Mouse (Mus musculus) CH12.LX (cell line): ENCODE data around the gene Slc15a3. TPM values are rescaled to one million over a fixed set of nuclear protein-coding genes. Genes with fewer than 3 reads are reported as not detected.

Source experiments
- DNase-seq: peaks from one replicate; pipeline ENCODE4 v3.0.0-alpha.2; 2013; ENCODE audit errors: extremely low read depth
- H3K27ac ChIP-seq: 2 replicates; pipeline ENCODE4 v1.5.1; 2012; ENCODE audit warnings: low read depth, mild to moderate bottlenecking, control low read depth, moderate library complexity; ENCODE audit not compliant: insufficient read depth
- H3K27me3 ChIP-seq: replicated peaks from 2 replicates; pipeline ENCODE3; 2012; ENCODE audit warnings: inconsistent platforms
- H3K36me3 ChIP-seq, 2 experiments: replicated peaks in 1 of 2; 2 replicates each; pipeline versions ENCODE3 to v1.6.1; 2012; ENCODE audit warnings: inconsistent platforms in 1 of 2, low read length in 1 of 2, mild to moderate bottlenecking in 1 of 2, mixed read lengths in 1 of 2, moderate library complexity in 1 of 2; ENCODE audit not compliant: control insufficient read depth in 1 of 2, insufficient read depth in 1 of 2
- H3K4me1 ChIP-seq, 2 experiments: 2 replicates each; pipeline ENCODE4 v1.6.1; 2012; ENCODE audit warnings: inconsistent platforms in 1 of 2, moderate library complexity in 1 of 2; ENCODE audit not compliant: insufficient read depth in 2 of 2, control insufficient read depth in 1 of 2
- H3K4me2 ChIP-seq: 2 replicates; pipeline ENCODE4 v1.6.1; 2012; ENCODE audit warnings: low read depth, mild to moderate bottlenecking, control low read depth; ENCODE audit not compliant: poor library complexity, insufficient read depth, severe bottlenecking
- H3K4me3 ChIP-seq, 3 experiments: fragments of 150-350 bp in 1 of 3; sonication (generic) in 1 of 3; replicated peaks in 1 of 3; 2 replicates each; pipeline versions ENCODE3 to v1.5.1; 2011 to 2012; ENCODE audit warnings: low read depth in 2 of 3, low read length in 2 of 3, mild to moderate bottlenecking in 2 of 3, moderate library complexity in 2 of 3, control low read depth in 1 of 3, improper control_type of control experiment in 1 of 3, inconsistent platforms in 1 of 3, mixed read lengths in 1 of 3; ENCODE audit not compliant: poor library complexity in 1 of 3
- H3K79me2 ChIP-seq: replicated peaks from 2 replicates; pipeline ENCODE4 v1.6.1; 2012; ENCODE audit warnings: mild to moderate bottlenecking, moderate library complexity; ENCODE audit not compliant: control insufficient read depth, poor library complexity, insufficient read depth, severe bottlenecking; ENCODE audit errors: extremely low read depth
- H3K9ac ChIP-seq: 2 replicates; pipeline ENCODE4 v1.6.1; 2012; ENCODE audit warnings: low read depth, mild to moderate bottlenecking, control low read depth, moderate library complexity; ENCODE audit not compliant: insufficient read depth
- H3K9me3 ChIP-seq: replicated peaks from 2 replicates; pipeline ENCODE3; 2012; ENCODE audit warnings: low read length, inconsistent platforms, mixed read lengths
- BHLHE40 ChIP-seq: IDR thresholded peaks from 2 replicates; pipeline ENCODE4 v1.6.1; 2011; ENCODE audit warnings: mild to moderate bottlenecking, low read depth, low read length, improper control_type of control experiment
- CHD2 ChIP-seq: IDR thresholded peaks from 2 replicates; pipeline ENCODE4 v1.6.1; 2011; ENCODE audit warnings: low read length, improper control_type of control experiment
- CTCF ChIP-seq, 2 experiments: IDR thresholded peaks in 1 of 2; conservative IDR thresholded peaks in 1 of 2; 2 replicates each; pipeline ENCODE4 v1.5.1; 2011 to 2012; ENCODE audit warnings: low read depth in 2 of 2, low read length in 2 of 2, improper control_type of control experiment in 1 of 2, inconsistent platforms in 1 of 2, mild to moderate bottlenecking in 1 of 2, moderate library complexity in 1 of 2
- ELF1 ChIP-seq: IDR thresholded peaks from 2 replicates; pipeline ENCODE4 v1.6.1; 2014; ENCODE audit warnings: low read depth, mild to moderate bottlenecking, inconsistent platforms, low read length, improper control_type of control experiment
- EP300 ChIP-seq: IDR thresholded peaks from 2 replicates; pipeline ENCODE4 v1.6.1; 2011; ENCODE audit warnings: low read length, improper control_type of control experiment
- ETS1 ChIP-seq: conservative IDR thresholded peaks from 2 replicates; pipeline ENCODE4 v1.6.1; 2012; ENCODE audit warnings: low read depth, mild to moderate bottlenecking, inconsistent platforms, low read length, improper control_type of control experiment, moderate library complexity
- GABPA ChIP-seq: IDR thresholded peaks from 2 replicates; pipeline ENCODE4 v1.6.1; 2012; ENCODE audit warnings: low read depth, low read length, improper control_type of control experiment, inconsistent platforms; ENCODE audit not compliant: insufficient replicate concordance
- HCFC1 ChIP-seq: IDR thresholded peaks from 2 replicates; pipeline ENCODE4 v1.6.1; 2012; ENCODE audit warnings: low read depth, mild to moderate bottlenecking, inconsistent platforms, low read length, improper control_type of control experiment
- IRF4 ChIP-seq: IDR thresholded peaks from 2 replicates; pipeline ENCODE4 v1.6.1; 2014; ENCODE audit warnings: low read depth, mild to moderate bottlenecking, inconsistent platforms, low read length, improper control_type of control experiment
- JUN ChIP-seq: IDR thresholded peaks from 2 replicates; pipeline ENCODE4 v1.6.1; 2011; ENCODE audit warnings: low read depth, mild to moderate bottlenecking, low read length, improper control_type of control experiment, moderate library complexity; ENCODE audit not compliant: insufficient read depth
- JUND ChIP-seq: conservative IDR thresholded peaks from 2 replicates; pipeline ENCODE4 v1.6.1; 2011; ENCODE audit warnings: low read depth, low read length, improper control_type of control experiment
- MAX ChIP-seq: IDR thresholded peaks from 2 replicates; pipeline ENCODE4 v1.6.1; 2011; ENCODE audit warnings: low read length, improper control_type of control experiment
- MAZ ChIP-seq: IDR thresholded peaks from 2 replicates; pipeline ENCODE4 v1.6.1; 2012; ENCODE audit warnings: low read depth, mild to moderate bottlenecking, inconsistent platforms, low read length, improper control_type of control experiment, moderate library complexity
- MEF2A ChIP-seq: IDR thresholded peaks from 2 replicates; pipeline ENCODE4 v1.6.1; 2014; ENCODE audit warnings: low read depth, mild to moderate bottlenecking, inconsistent platforms, low read length, improper control_type of control experiment, borderline replicate concordance
- MXI1 ChIP-seq: IDR thresholded peaks from 2 replicates; pipeline ENCODE4 v1.6.1; 2011; ENCODE audit warnings: mild to moderate bottlenecking, low read depth, low read length, improper control_type of control experiment
- MYC ChIP-seq: IDR thresholded peaks from 2 replicates; pipeline ENCODE4 v1.6.1; 2011; ENCODE audit warnings: low read depth, mild to moderate bottlenecking, improper control_type of control experiment, low read length
- NELFE ChIP-seq: IDR thresholded peaks from 2 replicates; pipeline ENCODE4 v1.6.1; 2011; ENCODE audit warnings: low read depth, low read length, improper control_type of control experiment
- NRF1 ChIP-seq: IDR thresholded peaks from 2 replicates; pipeline ENCODE4 v1.6.1; 2014; ENCODE audit warnings: low read depth, mild to moderate bottlenecking, inconsistent platforms, low read length, improper control_type of control experiment, moderate library complexity
- POLR2A ChIP-seq: IDR thresholded peaks from 2 replicates; pipeline ENCODE4 v1.6.1; 2011; ENCODE audit warnings: low read depth, mild to moderate bottlenecking, improper control_type of control experiment, low read length
- RAD21 ChIP-seq: IDR thresholded peaks from 2 replicates; pipeline ENCODE4 v1.6.1; 2011; ENCODE audit warnings: low read depth, mild to moderate bottlenecking, low read length, improper control_type of control experiment, moderate library complexity
- RCOR1 ChIP-seq: conservative IDR thresholded peaks from 2 replicates; pipeline ENCODE4 v1.6.1; 2012; ENCODE audit warnings: low read depth, mild to moderate bottlenecking, inconsistent platforms, low read length, improper control_type of control experiment
- SIN3A ChIP-seq: IDR thresholded peaks from 2 replicates; pipeline ENCODE4 v1.6.1; 2012; ENCODE audit warnings: low read length, improper control_type of control experiment, inconsistent platforms
- SMC3 ChIP-seq: IDR thresholded peaks from 2 replicates; pipeline ENCODE4 v1.6.1; 2011; ENCODE audit warnings: low read depth, low read length, improper control_type of control experiment
- TBP ChIP-seq: conservative IDR thresholded peaks from 2 replicates; pipeline ENCODE4 v1.6.1; 2011; ENCODE audit warnings: low read depth, low read length, improper control_type of control experiment
- TCF12 ChIP-seq: IDR thresholded peaks from 2 replicates; pipeline ENCODE4 v1.6.1; 2014; ENCODE audit warnings: low read depth, mild to moderate bottlenecking, inconsistent platforms, low read length, improper control_type of control experiment
- USF2 ChIP-seq: conservative IDR thresholded peaks from 2 replicates; pipeline ENCODE4 v1.6.1; 2011; ENCODE audit warnings: low read depth, low read length, improper control_type of control experiment
- ZC3H11A ChIP-seq: IDR thresholded peaks from 2 replicates; pipeline ENCODE4 v1.6.1; 2012; ENCODE audit warnings: low read depth, mild to moderate bottlenecking, inconsistent platforms, low read length, improper control_type of control experiment
- ZKSCAN1 ChIP-seq: IDR thresholded peaks from 2 replicates; pipeline ENCODE4 v1.6.1; 2012; ENCODE audit warnings: low read depth, inconsistent platforms, low read length, improper control_type of control experiment, borderline replicate concordance
- ZMIZ1 ChIP-seq: IDR thresholded peaks from 2 replicates; pipeline ENCODE4 v1.6.1; 2012; ENCODE audit warnings: low read depth, mild to moderate bottlenecking, inconsistent platforms, low read length, improper control_type of control experiment
- dilution Hi-C: fragments of 300-500 bp; cut with MboI; formaldehyde crosslinking; loops from 2 replicates; pipeline ENCODE4 v1.14.3; 2020; ENCODE audit warnings: low sequenced_read_pairs; ENCODE audit not compliant: extremely low pct_unique_long_range_greater_than_20kb, extremely low pct_ligation_motif_present
- in situ Hi-C: fragments of 300-500 bp; cut with MboI; formaldehyde crosslinking; loops from 3 replicates; pipeline ENCODE4 v1.14.3; 2019; ENCODE audit warnings: low sequenced_read_pairs, low pct_ligation_motif_present, low pct_unique_long_range_greater_than_20kb, mixed read lengths
- polyA plus RNA-seq: library from polyadenylated mRNA; unstranded; fragments of >175 nt; gene quantifications from 2 replicates; pipeline ENCODE4 v1.2.1, GENCODE M21; 2012; ENCODE audit warnings: low read depth; ENCODE audit not compliant: insufficient read length
- total RNA-seq, 2 experiments: library from RNA; depleted of rRNA; stranded (reverse); fragments of 300-350 nt in 1 of 2; fragments of >200 nt in 1 of 2; gene quantifications; 2 replicates each; pipeline ENCODE4 v1.2.3; 2012 to 2014

Gene Slc15a3
- total and polyA plus RNA-seq, 3 experiments: 84.5 to 219 (median 94.3) TPM

DNA sequence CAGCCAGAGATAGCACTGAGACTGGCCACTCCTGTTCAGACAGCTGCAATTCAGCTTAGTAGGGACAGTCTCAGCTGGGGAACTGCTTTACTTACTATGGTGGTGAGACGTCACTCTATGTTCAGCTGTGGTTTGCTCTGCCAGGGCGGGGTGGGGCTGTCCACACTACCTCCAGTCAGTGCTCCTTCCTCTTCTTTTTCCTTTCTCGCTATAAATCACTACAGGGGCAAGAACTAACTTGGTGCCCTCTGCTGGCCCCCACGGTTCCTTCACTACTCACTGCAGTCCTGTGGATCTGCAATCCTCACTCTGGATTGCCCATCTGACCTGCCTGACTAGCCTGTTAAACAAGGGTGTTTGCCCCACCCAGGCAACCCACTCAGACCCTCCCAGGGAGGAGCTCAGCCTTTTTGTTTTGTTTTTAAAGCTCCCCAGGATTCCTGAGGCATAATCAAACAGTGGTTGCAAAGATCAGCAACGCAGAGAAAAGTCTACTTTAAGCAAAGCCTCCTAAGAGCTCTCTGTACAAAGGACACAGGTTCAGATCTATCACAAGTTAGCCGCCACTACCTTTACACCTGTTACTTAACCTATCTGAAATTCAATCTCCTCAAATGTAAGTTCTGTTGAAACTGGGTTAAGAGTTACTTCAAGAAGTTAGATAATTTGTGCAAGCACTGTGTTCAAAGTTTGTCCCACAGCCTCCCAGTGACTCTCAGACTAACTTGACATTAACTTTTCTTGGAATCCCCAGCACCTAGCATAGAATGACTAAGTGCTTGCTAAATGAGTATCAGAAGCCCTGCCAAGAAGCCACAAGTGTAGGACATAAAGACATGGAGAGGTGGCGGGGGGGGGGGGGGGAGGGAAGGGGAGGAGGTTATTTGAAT, 40.8 kb downstream of the Slc15a3 start:
- Histone ChIP-seq H3K9me3 (peaks cover 3% of the 10 kb centered on the region), H3K4me2 (peak overlapping the region; percentile 73), H3K27me3 (no peaks in the 10 kb centered on the region), H3K36me3 (peaks cover 6 to 31% of the 10 kb centered on the region in 2 experiments), H3K4me3 (peak overlapping the region; percentile 40 to 80 (median 66)), H3K27ac (peak overlapping the region; percentile 41), H3K79me2 (peaks cover 10% of the 10 kb centered on the region), H3K9ac (peak overlapping the region; percentile 77), H3K4me1 (peaks cover 6 to 34% of the 10 kb centered on the region in 2 experiments)
- dilution Hi-C loops: no loop called here
- peak; percentile 90 for DNase-seq
- TF ChIP-seq BHLHE40 (peak; percentile 44), RAD21 (peak; percentile 51), JUND (0 out of 2 replicates have a peak, but pooled peaks have one; percentile 48), ELF1 (peak; percentile 60), HCFC1 (peak; percentile 43; the same call in 1 of the 2 replicates), TBP (no peak), USF2 (no peak), JUN (0 out of 2 replicates have a peak, but pooled peaks have one; percentile 3), NRF1 (no peak; the same call in 1 of the 2 replicates), CTCF (conservative IDR thresholded peaks at IDR 0.05 in 1 of 2, IDR thresholded peaks at IDR 0.05 in 1 of 2; ENCODE audit: low read depth in 2 of 2, low read length in 2 of 2) (peak in 1 of 2 experiments; percentile 73; a peak in 2 of 4 replicates), CHD2 (no peak), MEF2A (peak; percentile 73), IRF4 (peak; percentile 79), ZKSCAN1 (peak; percentile 80), ZMIZ1 (no peak; the same call in 1 of the 2 replicates), RCOR1 (no peak), ZC3H11A (no peak), MYC (peak; percentile 55; the same call in 1 of the 2 replicates), TCF12 (peak; percentile 45; the same call in 1 of the 2 replicates), MAZ (peak; percentile 92), ETS1 (peak; percentile 81), EP300 (peak; percentile 61), MAX (peak; percentile 59), SMC3 (peak; percentile 71), SIN3A (peak; percentile 82), NELFE (no peak), GABPA (no peak), POLR2A (peak; percentile 35; the same call in 1 of the 2 replicates), MXI1 (peak; percentile 70)
- in situ Hi-C loops: no loop called here
